Mouse (Mus musculus): ENCODE results near the gene Dnah1. TPM values are rescaled to one million over a fixed set of nuclear protein-coding genes. Genes with fewer than 3 reads are reported as not detected.
A peak's percentile ranks its signal among the peaks of the same experiment; 100 is the strongest.

Gene Dnah1
- polyA plus RNA-seq, 1 experiment from 2014 or later = 5.9 TPM

GRCm38 (mm10) chr14:31272164-31272563, 51.5 kb downstream of the Dnah1 start:
- H3K9me3 ChIP-seq (ENCODE audit: control insufficient read depth, low read length) = no peaks in the 10 kb centered on the region
- no peak overlapping the region for H3K4me3 ChIP-seq (ENCODE audit: low read depth, low read length)
- WGBS = 26% methylated on average over 7 of the region's 7 CpGs
- peaks cover 13% of the 10 kb centered on the region for H3K4me1 ChIP-seq (replicated peaks; ENCODE audit: control insufficient read depth, insufficient read depth, low read length)
- ATAC-seq (ENCODE audit: low FRiP score) = no peak
- H3K27me3 ChIP-seq (ENCODE audit: control insufficient read depth, insufficient read depth, low read length) = no peaks in the 10 kb centered on the region
- H3K4me2 ChIP-seq (replicated peaks; ENCODE audit: low read depth, low read length) = no peak overlapping the region
- no peak overlapping the region for H3K9ac ChIP-seq (ENCODE audit: low read depth, low read length)
- no peak overlapping the region for H3K27ac ChIP-seq (ENCODE audit: low read depth, low read length)
- no peaks in the 10 kb centered on the region for H3K36me3 ChIP-seq (ENCODE audit: control insufficient read depth, insufficient read depth, low read length)
- peak; percentile 87 for DNase-seq (ENCODE audit: low spot score)

GRCm38 (mm10) chr14:31271121-31271520, 52.6 kb downstream of the Dnah1 start:
- Histone ChIP-seq H3K9ac (ENCODE audit: low read depth, low read length) (no peak overlapping the region), H3K27ac (ENCODE audit: low read depth, low read length) (no peak overlapping the region), H3K4me3 (ENCODE audit: low read depth, low read length) (no peak overlapping the region), H3K27me3 (ENCODE audit: control insufficient read depth, insufficient read depth, low read length) (no peaks in the 10 kb centered on the region), H3K36me3 (ENCODE audit: control insufficient read depth, insufficient read depth, low read length) (no peaks in the 10 kb centered on the region), H3K9me3 (ENCODE audit: control insufficient read depth, low read length) (no peaks in the 10 kb centered on the region), H3K4me2 (replicated peaks; ENCODE audit: low read depth, low read length) (no peak overlapping the region), H3K4me1 (replicated peaks; ENCODE audit: control insufficient read depth, insufficient read depth, low read length) (peaks cover 13% of the 10 kb centered on the region)
- WGBS = 93% methylated on average over 6 of the region's 6 CpGs
- DNase-seq (ENCODE audit: low spot score) = no peak
- no peak for ATAC-seq (ENCODE audit: low FRiP score)

DNA sequence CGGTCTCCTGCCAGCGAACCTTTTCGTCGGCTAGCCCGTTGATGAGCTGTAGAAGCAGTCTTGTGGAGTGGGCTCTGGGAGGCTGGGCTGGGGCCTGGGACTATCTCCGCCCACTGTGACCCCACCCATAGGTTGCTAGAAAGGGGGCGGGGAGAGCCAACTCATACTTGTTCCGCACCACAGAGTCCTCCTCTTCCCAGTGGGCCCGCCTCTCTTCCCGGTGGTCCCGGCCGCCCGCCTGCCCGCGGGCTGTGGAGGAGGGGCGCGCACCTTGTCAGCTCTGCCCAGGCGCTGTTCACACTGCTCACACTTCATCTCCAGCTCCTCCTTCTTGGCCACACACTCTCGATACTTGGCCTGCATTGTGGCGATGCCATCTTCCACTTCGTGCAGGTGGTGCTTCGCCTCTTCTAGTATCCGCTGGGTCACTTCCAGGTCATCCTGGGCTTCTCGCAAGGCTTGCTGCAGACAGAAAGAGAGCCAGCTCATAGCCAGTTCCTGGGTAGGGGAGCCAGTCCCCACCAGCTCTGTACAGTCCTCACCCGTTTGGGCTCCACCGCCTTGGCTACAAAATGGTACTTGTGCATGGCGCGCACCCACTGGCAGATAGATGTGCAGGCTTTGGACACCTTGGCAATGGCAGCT, 54.1 kb downstream of the Dnah1 start:
- H3K4me3 ChIP-seq (ENCODE audit: low read depth, low read length) = peak overlapping the region; percentile 16
- peak; percentile 77 for ATAC-seq (ENCODE audit: low FRiP score)

DNA sequence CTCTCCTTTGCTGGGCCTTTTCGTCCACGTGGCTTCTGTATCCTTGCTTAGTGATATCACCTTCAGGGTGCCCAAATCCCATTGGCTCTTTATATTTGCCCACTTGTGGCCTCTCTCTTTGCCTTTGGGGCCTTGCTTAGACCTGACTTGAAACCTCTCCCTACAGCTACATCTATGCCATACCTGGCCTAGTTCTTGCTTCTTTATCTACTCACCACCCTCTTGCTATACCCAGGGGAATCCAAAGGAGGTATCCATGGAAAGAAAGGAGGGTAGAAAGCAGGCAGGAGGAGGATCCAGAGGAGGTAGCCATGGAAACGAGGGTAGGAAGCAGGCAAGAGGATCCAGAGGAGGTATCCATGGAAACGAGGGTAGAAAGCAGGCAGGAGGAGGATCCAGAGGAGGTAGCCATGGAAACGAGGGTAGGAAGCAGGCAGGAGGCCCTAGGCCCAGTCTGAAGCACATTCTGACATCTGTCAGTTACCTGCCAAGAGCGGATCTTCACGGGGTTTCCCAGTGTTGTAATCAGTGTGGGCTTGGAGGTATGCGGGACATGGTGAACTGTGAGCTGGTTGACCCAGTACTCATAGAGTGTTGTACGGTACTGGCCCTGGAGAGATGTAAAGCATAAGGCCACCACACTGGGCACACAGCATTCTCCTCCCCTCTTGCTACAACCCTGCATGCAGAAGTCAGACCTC, 55.2 kb downstream of the Dnah1 start:
- H3K4me2 ChIP-seq (replicated peaks; ENCODE audit: low read depth, low read length) = no peak overlapping the region

More for the DNA sequence above, 54.1 kb downstream of the Dnah1 start:
- DNase-seq (ENCODE audit: low spot score) = peak; percentile 80
- Histone ChIP-seq H3K9me3 (ENCODE audit: control insufficient read depth, low read length) (no peaks in the 10 kb centered on the region), H3K36me3 (ENCODE audit: control insufficient read depth, insufficient read depth, low read length) (no peaks in the 10 kb centered on the region), H3K4me2 (replicated peaks; ENCODE audit: low read depth, low read length) (peak overlapping the region; percentile 48), H3K4me1 (replicated peaks; ENCODE audit: control insufficient read depth, insufficient read depth, low read length) (peaks cover 13% of the 10 kb centered on the region), H3K9ac (ENCODE audit: low read depth, low read length) (peak overlapping the region; percentile 20; the same call in 1 of the 2 replicates), H3K27ac (ENCODE audit: low read depth, low read length) (peak overlapping the region; percentile 37; the same call in 1 of the 2 replicates), H3K27me3 (ENCODE audit: control insufficient read depth, insufficient read depth, low read length) (no peaks in the 10 kb centered on the region)
- 16% methylated on average over 28 of the region's 28 CpGs for WGBS

GRCm38 (mm10) chr14:31267649-31268048, 56.0 kb downstream of the Dnah1 start:
- no peak overlapping the region for H3K9ac ChIP-seq (ENCODE audit: low read depth, low read length)
- H3K27ac ChIP-seq (ENCODE audit: low read depth, low read length) = no peak overlapping the region
- DNase-seq (ENCODE audit: low spot score) (no peak), ATAC-seq (ENCODE audit: low FRiP score) (no peak)
- H3K36me3 ChIP-seq (ENCODE audit: control insufficient read depth, insufficient read depth, low read length) = no peaks in the 10 kb centered on the region
- no peaks in the 10 kb centered on the region for H3K27me3 ChIP-seq (ENCODE audit: control insufficient read depth, insufficient read depth, low read length)
- peaks cover 13% of the 10 kb centered on the region for H3K4me1 ChIP-seq (replicated peaks; ENCODE audit: control insufficient read depth, insufficient read depth, low read length)
- no peak overlapping the region for H3K4me3 ChIP-seq (ENCODE audit: low read depth, low read length)
- H3K4me2 ChIP-seq (replicated peaks; ENCODE audit: low read depth, low read length) = no peak overlapping the region
- WGBS = 76% methylated on average over 11 of the region's 11 CpGs
- no peaks in the 10 kb centered on the region for H3K9me3 ChIP-seq (ENCODE audit: control insufficient read depth, low read length)

More for the DNA sequence above, 55.2 kb downstream of the Dnah1 start:
- H3K9me3 ChIP-seq (ENCODE audit: control insufficient read depth, low read length) = no peaks in the 10 kb centered on the region
- H3K27me3 ChIP-seq (ENCODE audit: control insufficient read depth, insufficient read depth, low read length) = no peaks in the 10 kb centered on the region
- H3K9ac ChIP-seq (ENCODE audit: low read depth, low read length) = no peak overlapping the region
- H3K27ac ChIP-seq (ENCODE audit: low read depth, low read length) = peak overlapping the region; percentile 37; the same call in 1 of the 2 replicates
- DNase-seq (ENCODE audit: low spot score) (peak; percentile 57), ATAC-seq (ENCODE audit: low FRiP score) (peak; percentile 66)
- WGBS = 46% methylated on average over 9 of the region's 9 CpGs
- H3K4me1 ChIP-seq (replicated peaks; ENCODE audit: control insufficient read depth, insufficient read depth, low read length) = peaks cover 13% of the 10 kb centered on the region
- H3K36me3 ChIP-seq (ENCODE audit: control insufficient read depth, insufficient read depth, low read length) = no peaks in the 10 kb centered on the region
- no peak overlapping the region for H3K4me3 ChIP-seq (ENCODE audit: low read depth, low read length)

- DNase-seq (ENCODE audit: low spot score) (no peak), ATAC-seq (ENCODE audit: low FRiP score) (no peak)
- Histone ChIP-seq H3K4me3 (ENCODE audit: low read depth, low read length) (no peak overlapping the region), H3K4me2 (replicated peaks; ENCODE audit: low read depth, low read length) (no peak overlapping the region), H3K27me3 (ENCODE audit: control insufficient read depth, insufficient read depth, low read length) (no peaks in the 10 kb centered on the region), H3K36me3 (ENCODE audit: control insufficient read depth, insufficient read depth, low read length) (peaks cover 27% of the 10 kb centered on the region), H3K9me3 (ENCODE audit: control insufficient read depth, low read length) (no peaks in the 10 kb centered on the region), H3K9ac (ENCODE audit: low read depth, low read length) (no peak overlapping the region), H3K4me1 (replicated peaks; ENCODE audit: control insufficient read depth, insufficient read depth, low read length) (no peaks in the 10 kb centered on the region), H3K27ac (ENCODE audit: low read depth, low read length) (no peak overlapping the region)
- 93% methylated on average over 9 of the region's 9 CpGs for WGBS
Observed at GRCm38 (mm10) chr14:31260932-31261331, 62.8 kb downstream of the Dnah1 start.

DNA sequence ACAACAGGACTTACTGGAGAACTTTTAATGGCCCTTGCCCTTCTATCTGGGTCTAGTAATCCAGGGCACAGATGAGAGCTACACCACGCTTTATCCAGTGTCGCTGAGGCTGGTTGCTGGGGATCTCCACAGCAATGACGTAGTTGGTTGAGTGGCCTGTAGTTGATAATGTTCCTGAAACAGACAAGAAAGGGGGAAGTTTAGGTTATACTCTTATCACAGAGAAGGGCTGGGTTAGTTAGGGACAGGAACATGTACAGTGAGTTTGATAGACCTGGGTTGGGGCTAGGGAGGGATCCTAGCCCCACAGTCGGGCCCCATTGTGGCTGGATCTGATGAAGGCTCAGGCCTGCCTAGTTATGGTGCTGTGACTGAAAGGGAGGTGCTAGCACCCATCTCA, 63.3 kb downstream of the Dnah1 start:
- ATAC-seq (ENCODE audit: low FRiP score) = no peak
- peaks cover 27% of the 10 kb centered on the region for H3K36me3 ChIP-seq (ENCODE audit: control insufficient read depth, insufficient read depth, low read length)
- no peak overlapping the region for H3K27ac ChIP-seq (ENCODE audit: low read depth, low read length)
- H3K4me1 ChIP-seq (replicated peaks; ENCODE audit: control insufficient read depth, insufficient read depth, low read length) = no peaks in the 10 kb centered on the region
- no peak overlapping the region for H3K4me3 ChIP-seq (ENCODE audit: low read depth, low read length)
- 95% methylated on average over 4 of the region's 4 CpGs for WGBS
- H3K9me3 ChIP-seq (ENCODE audit: control insufficient read depth, low read length) = no peaks in the 10 kb centered on the region
- H3K27me3 ChIP-seq (ENCODE audit: control insufficient read depth, insufficient read depth, low read length) = no peaks in the 10 kb centered on the region
- H3K4me2 ChIP-seq (replicated peaks; ENCODE audit: low read depth, low read length) = no peak overlapping the region
- no peak for DNase-seq (ENCODE audit: low spot score)
- no peak overlapping the region for H3K9ac ChIP-seq (ENCODE audit: low read depth, low read length)

DNA sequence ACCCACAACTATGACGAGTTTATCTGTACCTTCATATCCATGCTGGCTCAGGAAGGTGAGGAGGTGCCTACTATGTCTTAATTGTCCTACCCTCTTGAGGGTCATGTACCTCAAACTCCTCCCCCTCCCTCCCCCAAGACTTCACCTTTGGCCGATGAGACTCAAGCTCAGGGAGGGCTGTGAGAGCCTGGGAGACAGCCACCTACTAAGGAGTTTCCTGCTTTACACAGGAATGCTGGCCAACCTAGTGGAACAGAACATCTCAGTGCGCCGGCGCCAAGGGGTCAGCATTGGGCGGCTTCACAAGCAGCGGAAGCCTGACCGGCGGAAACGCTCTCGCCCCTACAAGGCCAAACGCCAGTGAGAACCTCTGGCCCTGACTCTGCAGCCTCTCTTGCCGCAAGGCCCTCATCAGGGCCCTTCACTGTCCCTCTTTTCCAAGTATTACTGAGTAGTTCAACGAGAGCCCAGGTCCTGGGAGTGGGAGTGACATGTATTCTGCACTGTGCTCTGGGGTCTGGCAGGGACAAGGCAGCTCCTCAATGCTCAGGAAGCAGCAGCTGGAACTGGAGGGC, 65.1 kb downstream of the Dnah1 start:
- Histone ChIP-seq H3K9ac (ENCODE audit: low read depth, low read length) (no peak overlapping the region), H3K4me2 (replicated peaks; ENCODE audit: low read depth, low read length) (no peak overlapping the region), H3K36me3 (ENCODE audit: control insufficient read depth, insufficient read depth, low read length) (peaks cover 30% of the 10 kb centered on the region), H3K4me1 (replicated peaks; ENCODE audit: control insufficient read depth, insufficient read depth, low read length) (no peaks in the 10 kb centered on the region), H3K27ac (ENCODE audit: low read depth, low read length) (no peak overlapping the region), H3K4me3 (ENCODE audit: low read depth, low read length) (no peak overlapping the region), H3K27me3 (ENCODE audit: control insufficient read depth, insufficient read depth, low read length) (no peaks in the 10 kb centered on the region), H3K9me3 (ENCODE audit: control insufficient read depth, low read length) (no peaks in the 10 kb centered on the region)
- WGBS = 95% methylated on average over 14 of the region's 14 CpGs
- no peak for DNase-seq (ENCODE audit: low spot score)
- no peak for ATAC-seq (ENCODE audit: low FRiP score)
